Mouse (Mus musculus): ENCODE results near the gene Slc4a8.
A peak's percentile ranks its signal among the peaks of the same experiment; 100 is the strongest.
"Not testable (repeated sequence)": the region's sequence is repeated elsewhere in the genome, so short reads cannot be mapped to it uniquely, and the experiment has no call there.

Gene Slc4a8

GRCm38 (mm10) chr15:100773859-100774258 is 12.3 kb downstream of the Slc4a8 start:
- DNase-seq (ENCODE audit: low read depth): not testable (repeated sequence)

- no peak for DNase-seq (ENCODE audit: low read depth)
Observed at GRCm38 (mm10) chr15:100775189-100776166, 13.9 kb downstream of the Slc4a8 start.

- DNase-seq (ENCODE audit: low read depth): no peak
Observed at GRCm38 (mm10) chr15:100776424-100776823, 14.9 kb downstream of the Slc4a8 start.

- no peak for DNase-seq (ENCODE audit: low read depth)
Observed at GRCm38 (mm10) chr15:100777020-100778016, 15.8 kb downstream of the Slc4a8 start.

GRCm38 (mm10) chr15:100779896-100780295 is 18.3 kb downstream of the Slc4a8 start:
- DNase-seq (ENCODE audit: low read depth): no peak

DNA sequence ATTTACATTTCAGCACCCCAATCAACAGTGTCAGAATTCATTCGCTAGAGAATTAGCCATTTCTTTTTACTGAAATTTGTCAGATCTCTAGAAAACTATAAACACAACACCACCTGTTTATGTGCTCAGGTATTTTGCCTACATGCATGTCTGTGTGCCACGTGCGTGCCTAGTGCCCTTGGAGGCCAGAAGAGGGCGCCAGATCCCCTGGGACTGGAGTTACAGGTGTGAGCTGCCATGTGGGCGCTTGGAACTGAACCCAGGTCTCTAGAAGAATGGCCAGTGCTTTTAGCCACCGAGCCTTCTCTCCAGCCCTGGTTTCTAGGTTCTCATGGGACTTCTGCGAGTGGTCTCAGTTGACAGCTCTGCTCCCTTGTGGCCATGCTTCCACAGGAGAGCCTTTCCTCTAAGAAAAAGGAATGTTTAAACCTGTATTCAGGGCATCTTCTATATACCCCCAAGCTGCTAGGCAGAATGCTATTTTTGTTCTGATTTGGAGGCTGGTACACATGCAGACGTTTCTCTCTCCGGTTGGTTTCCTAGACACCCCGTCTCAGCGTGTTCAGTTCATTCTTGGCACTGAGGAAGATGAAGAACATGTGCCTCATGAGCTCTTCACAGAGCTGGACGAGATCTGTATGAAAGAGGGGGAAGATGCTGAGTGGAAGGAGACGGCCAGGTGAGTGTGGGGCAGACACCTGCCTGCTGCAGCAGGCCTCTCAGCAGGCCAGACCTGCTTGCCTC is 21.9 kb downstream of the Slc4a8 start:
- DNase-seq (ENCODE audit: low read depth): peak; percentile 14

DNA sequence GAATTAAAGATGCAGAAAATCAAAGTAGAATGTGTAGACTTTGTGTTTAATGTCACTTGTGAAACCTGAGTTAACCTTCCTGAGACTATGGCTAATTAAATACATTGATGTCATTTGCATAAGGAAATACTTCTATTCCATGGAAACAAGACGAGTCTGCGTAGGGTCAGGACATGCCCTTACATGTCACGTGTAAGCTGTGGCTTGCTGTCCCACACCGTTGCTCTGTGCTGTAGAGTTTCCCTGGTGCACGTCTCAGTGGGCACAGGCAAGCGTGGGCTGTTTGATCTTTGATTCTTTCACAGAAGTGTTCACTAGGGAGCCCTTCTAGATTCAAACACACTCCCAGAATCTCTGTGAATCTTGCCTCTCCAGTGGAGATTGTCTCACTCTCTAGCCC is 28.7 kb downstream of the Slc4a8 start:
- no peak for DNase-seq (ENCODE audit: low read depth)

DNA sequence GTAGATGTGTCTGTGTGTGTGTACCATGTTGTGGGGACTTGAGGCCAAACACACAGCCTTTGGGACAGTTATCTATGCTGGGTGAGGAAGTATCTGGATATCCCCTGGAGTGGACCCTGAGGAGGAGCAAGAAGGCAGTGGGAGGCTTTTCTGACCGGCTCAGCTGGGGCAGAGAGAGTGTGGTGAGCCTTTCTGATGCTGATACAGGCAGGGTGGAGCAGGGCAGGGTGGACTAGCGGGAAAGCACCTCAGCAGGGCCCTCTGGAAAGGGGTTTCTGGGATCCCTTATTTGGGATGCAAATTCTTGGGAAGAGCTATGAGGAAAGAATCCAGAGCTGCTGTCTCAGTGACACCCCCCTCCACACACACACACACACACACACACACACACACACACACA is 30.8 kb downstream of the Slc4a8 start:
- DNase-seq (ENCODE audit: low read depth): no peak

DNA sequence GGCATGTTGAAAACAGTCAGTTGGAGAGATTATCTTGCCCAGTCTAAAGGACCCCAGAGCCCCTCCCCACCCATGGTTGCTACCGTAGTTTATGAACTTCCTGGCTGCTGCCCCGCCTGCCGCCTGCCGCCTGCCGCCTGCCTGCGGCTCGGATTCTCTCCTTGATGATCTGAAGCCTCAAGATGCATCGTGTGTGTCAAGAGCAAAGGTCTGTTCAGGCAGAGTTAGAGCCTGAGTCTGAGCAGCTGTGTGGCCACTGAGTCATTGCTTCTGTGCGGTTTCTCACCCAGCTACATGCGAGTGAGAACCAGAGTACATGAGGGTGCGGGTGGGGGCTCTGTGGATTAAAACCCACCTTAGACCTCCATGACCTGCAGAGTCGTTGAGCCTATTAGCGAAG is 39.4 kb downstream of the Slc4a8 start:
- DNase-seq (ENCODE audit: low read depth): no peak

- DNase-seq (ENCODE audit: low read depth): no peak
Observed at GRCm38 (mm10) chr15:100808062-100808461, 46.5 kb downstream of the Slc4a8 start.

- DNase-seq (ENCODE audit: low read depth): no peak
Observed at GRCm38 (mm10) chr15:100808484-100808883, 46.9 kb downstream of the Slc4a8 start.

DNA sequence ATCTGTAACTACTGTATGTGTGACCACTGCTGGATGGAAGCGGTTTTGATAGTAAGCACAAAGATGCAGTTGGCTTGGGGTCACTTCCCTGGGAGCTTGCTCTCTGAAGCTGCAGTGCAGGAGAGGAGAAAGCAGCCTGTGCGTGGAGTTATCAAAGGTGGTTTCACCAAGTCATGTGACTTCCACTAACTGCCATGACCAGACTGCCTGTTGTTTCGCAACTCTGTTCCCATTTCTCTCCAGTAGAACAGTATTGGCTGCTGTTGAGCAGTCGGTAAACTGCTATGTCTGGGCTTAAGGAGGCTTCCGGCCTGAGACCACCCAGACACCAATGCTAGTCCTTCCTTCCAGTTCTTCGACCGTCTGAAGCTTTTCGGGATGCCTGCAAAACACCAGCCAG is 48.7 kb downstream of the Slc4a8 start:
- no peak for DNase-seq (ENCODE audit: low read depth)

GRCm38 (mm10) chr15:100813501-100813900 is 52.0 kb downstream of the Slc4a8 start:
- no peak for DNase-seq (ENCODE audit: low read depth)

DNA sequence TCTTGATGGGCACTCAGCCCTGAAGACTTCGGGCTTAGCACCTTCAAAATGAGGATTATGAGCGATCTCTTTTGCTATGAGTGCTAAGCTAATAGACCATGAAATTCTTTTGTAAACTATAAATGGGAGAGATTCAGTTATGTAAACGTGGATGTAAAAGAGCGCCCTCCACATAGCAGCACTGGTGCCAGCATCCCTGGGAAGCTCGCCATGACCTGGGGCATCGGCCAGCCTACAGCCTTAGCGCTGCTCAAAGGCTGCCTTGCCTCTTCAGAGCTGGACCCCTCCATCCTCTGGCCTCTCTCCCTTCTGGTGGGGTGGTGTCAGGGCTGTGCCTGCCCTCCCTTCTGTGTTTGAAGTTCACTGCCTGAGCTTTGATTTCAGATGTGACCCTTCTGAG is 52.5 kb downstream of the Slc4a8 start:
- no peak for DNase-seq (ENCODE audit: low read depth)

- no peak for DNase-seq (ENCODE audit: low read depth)
Observed at GRCm38 (mm10) chr15:100815310-100815709, 53.8 kb downstream of the Slc4a8 start.

- DNase-seq (ENCODE audit: low read depth): no peak
Observed at GRCm38 (mm10) chr15:100818860-100819259, 57.3 kb downstream of the Slc4a8 start.

DNA sequence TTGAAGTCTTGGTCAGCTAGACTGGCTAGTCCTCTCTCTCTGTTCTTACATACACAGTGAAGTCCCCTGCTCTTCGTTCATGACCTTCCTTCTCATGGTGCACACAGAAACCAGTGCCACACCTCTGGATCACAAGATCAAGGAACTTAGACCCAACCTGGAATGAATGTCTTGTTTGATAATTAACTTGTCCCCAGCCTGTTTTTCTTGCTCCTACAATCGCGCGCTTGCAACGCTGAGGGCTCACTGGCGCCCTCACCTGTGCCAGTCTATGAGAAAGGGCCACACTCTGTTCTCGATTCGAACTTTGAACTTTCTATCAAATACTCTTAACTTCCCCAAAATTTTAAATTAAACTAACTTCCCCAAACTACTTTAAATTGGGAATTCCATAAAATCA is 60.3 kb downstream of the Slc4a8 start:
- DNase-seq (ENCODE audit: low read depth): peak; percentile 26

- DNase-seq (ENCODE audit: low read depth): not testable (repeated sequence)
Observed at GRCm38 (mm10) chr15:100822370-100822769, 60.8 kb downstream of the Slc4a8 start.

- DNase-seq (ENCODE audit: low read depth): no peak
Observed at GRCm38 (mm10) chr15:100825249-100825856, 63.8 kb downstream of the Slc4a8 start.

DNA sequence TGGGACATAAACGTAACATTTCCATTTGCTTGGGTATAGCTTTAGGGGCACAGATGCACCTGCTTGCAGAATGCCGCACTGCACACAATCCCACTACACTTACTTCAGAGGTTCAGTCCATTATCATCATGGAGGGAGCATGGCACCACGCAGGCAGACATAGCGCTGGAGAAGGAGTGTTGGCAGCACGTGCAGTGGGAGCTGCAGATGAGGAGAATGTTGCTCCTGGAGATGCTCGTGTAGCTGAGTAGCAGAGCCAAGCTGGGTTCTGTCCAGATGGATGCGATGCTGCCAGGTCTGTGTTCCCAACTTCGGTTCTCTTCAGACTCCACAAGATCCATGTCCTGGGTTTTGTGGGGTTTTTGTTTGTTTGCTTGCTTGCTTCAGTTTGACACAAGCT is 64.5 kb downstream of the Slc4a8 start:
- DNase-seq (ENCODE audit: low read depth): no peak

GRCm38 (mm10) chr15:100829775-100830174 is 68.2 kb downstream of the Slc4a8 start:
- no peak for DNase-seq (ENCODE audit: low read depth)
